Mouse (Mus musculus) kidney, postnatal 14 days (tissue): ENCODE results near the gene Sgcd.

ENCODE experiments used
- DNase-seq: peaks from one replicate; pipeline ENCODE4 v3.0.0; 2022; ENCODE audit warnings: mixed read lengths

The Sgcd gene

GRCm38 (mm10) chr11:47988697-47989533 is at the start of gene Sgcd:
Sgcd (minus strand) TSS chr11:47988969.
- peak; percentile 28 for DNase-seq

DNA sequence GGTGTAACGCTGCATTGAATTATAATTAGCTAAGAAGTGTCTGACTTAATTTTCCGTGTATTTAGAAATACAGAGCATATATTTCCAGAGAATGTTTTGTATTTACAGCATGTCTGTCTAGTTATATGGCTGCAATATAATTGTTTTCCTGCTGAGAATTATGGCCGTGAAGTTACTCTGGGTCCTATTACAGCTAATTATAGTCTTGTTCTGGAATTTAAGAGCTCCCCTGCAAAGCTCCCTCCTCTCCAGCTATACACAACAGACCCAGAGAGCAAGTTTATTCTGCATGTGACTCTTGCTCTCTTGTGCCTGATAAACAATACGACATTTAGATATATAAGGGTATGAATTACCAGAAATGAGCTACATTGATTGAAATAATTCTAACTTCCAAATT is 49.3 kb upstream of the Sgcd start:
- DNase-seq = no peak

DNA sequence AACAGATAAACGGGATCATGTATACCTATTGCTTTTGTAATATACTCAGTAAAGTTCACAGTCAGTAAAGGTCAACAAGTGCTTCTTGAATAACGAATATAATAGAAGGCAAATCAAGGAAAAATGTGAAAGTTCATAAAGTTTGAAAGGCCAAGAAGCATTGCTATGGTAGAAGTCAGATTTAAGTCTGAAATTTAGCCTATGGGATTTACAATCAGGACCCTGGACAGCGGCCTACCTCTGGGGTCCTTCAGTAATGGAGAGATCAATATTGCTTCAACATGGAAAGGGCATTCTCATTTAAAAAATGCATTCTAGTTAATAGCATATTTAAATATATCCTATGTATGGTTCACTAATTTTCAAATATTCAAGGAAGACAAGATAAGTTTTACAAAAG is 24.1 kb upstream of the Sgcd start:
- no peak for DNase-seq

- no peak for DNase-seq
Observed at GRCm38 (mm10) chr11:47988333-47988696, 454 bp downstream of the Sgcd start.

DNA sequence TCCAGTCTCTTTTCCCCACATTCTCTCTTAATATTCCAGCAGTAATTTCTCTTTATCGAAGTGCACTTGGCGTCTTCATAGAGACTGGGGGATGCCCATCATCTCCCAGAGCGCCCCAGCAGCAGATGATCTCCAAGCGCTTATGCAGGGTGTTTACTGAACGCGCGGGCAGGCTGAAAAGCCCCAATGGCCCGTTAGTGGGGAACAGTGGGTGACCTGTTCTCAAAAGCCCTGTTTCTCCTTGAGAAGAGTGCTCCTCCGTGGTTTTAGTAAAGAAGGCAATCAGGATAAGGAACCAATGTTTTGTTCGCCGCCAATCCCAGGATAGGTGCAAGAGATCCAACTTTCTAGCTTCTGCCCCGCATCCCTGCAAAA is 889 bp downstream of the Sgcd start:
- DNase-seq = no peak

- no peak for DNase-seq
Observed at GRCm38 (mm10) chr11:47987251-47987892, 1.4 kb downstream of the Sgcd start.

DNA sequence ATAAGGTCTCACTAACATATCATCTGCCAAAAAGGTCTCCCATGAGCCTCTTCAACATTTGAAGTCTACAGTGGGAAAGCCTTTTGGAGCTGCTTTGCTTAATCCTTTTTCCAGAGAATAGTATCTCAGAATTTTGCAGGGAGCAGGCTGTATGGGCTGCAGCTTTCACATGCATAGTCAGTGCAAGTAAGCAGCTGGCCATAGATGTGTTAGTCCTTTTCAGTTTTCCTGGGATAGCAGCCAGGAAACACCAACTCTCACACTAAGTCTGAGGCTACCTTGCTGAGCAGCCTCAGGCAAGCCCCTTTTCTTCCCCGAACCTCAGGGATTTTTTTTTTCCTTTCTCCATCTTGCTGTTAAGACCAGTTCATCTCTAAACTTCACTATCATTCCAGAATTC is 6.6 kb downstream of the Sgcd start:
- DNase-seq = no peak

DNA sequence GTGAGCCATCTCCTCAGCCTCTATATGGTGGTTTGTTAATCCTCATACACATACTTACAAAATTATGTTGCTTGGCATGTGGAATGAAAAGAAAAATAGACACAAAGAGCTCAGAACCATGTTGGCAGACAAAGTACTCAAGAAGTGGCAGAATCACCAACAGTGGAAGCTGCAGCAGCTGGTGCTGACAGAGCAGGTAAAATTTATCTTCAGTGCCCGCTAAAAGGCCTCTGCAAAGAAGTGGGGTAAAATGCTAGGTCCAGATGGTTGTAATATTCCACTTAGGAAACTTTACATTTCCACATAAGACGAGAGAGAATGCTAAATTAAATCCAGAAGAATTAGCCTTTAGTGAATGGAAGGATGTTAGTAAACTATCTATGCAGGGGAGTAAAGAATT is 7.7 kb downstream of the Sgcd start:
- no peak for DNase-seq

DNA sequence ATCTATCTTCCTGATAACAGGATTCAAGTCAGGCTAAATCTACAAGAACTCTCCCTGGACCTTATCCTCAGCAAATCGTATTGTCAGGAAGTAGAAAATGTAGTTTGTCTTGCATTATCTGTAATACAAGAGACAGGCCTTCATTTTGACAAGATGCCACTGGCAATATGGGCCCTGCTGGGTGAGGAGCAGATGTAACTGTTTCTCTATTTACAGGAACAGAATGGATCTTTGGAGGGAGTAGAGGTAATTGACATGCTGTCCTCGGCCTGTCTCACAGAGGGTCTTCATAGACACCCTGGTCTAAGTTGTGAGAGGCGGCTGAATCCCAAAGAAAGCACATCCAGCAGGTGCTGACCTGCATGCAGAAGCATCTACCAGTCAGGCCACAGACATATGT is 35.5 kb downstream of the Sgcd start:
- no peak for DNase-seq

DNA sequence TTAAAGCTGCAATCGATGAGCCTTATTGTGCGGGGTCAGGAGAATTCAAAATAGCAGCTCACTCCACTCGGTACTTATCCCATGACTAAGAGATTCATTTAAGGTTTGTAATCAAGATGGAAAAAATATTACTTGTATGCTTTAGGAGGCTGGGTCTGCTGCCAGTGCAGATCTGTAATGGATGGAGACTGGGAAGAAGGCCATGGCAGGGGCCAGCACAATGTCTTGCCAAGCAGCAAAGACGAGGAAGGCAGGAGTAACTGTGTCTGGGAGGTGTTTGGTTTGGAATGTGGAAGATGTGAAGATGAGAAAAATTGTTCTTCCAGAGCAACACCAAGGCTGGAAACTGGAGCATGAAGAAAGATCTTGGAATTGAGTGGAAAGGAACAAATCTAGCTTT is 36.4 kb downstream of the Sgcd start:
- no peak for DNase-seq

DNA sequence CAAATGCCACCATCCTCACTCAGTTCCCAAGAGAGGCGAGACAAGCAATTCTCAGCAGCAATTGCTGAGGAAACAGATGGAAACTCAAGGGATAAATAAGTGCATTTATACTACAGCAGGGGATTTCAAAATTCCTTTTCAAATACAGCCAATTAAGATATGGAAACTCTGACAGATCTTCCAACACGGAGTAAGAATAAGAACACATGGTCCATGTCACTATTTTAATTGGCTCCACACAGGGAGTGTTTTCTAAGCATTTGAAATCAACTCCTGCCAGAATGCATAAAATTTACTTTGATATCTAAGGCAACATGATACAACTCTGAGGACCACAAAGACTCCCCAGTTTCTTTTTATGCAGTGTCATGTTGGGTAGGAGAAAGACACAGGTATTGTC is 49.0 kb downstream of the Sgcd start:
- DNase-seq = no peak

DNA sequence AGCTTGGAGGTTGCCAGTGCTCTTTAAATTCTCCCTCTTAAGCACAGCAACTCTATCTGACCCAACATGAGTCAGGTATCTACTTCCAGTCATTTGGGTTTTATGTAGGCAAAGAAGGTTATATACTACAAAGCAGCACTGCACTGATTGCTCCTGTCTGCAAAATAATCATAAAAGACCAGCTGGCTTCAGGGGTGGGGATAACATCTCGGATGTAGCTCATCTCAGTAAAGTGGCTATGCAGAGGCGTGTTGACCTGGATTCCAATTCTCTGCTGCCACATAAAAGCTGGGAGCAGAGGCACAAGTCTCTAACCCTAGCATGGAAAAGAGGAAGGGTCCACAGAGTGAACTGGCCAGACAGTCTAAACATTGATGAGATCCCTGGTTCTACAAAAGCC is 71.2 kb downstream of the Sgcd start:
- no peak for DNase-seq

GRCm38 (mm10) chr11:47891617-47892172 is 97.1 kb downstream of the Sgcd start:
- no peak for DNase-seq

DNA sequence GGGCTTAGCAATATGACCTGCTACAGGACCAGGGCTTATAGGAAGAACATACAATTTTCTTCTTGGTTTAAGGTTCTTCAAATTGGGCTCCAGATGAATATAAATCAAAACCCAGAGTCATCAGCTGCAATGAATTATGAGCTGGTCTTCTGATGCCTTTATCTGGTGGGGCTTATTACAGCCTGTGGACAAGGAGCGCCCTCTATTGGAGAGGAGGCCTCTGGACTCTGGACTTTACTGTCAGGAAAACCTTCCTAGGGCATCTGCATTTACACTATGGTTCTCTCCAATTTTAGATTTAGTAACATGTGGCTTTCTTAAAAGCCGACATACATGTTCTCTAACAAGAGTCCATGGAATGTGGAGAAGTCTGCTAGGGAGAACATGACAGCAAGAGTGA is 98.5 kb downstream of the Sgcd start:
- DNase-seq = peak; percentile 16

DNA sequence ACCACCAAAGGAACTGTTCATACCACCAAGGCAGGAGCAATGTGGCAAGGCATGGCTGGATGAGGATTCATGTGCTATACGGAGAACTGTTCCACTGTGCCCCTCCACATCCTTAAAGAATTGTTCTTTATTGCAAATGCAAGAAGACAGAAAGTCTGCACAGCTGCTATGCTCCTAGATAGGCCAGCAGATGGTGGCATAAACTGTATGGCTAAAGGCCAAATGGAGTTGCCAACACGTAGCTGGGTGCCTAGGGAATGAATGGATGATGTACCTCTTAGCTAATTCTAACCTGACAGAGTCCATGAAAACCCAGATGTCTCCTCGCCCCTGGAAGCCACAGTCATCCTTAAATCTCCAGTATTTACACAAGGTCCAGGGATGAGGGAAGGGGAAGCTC is 103.5 kb downstream of the Sgcd start:
- no peak for DNase-seq

DNA sequence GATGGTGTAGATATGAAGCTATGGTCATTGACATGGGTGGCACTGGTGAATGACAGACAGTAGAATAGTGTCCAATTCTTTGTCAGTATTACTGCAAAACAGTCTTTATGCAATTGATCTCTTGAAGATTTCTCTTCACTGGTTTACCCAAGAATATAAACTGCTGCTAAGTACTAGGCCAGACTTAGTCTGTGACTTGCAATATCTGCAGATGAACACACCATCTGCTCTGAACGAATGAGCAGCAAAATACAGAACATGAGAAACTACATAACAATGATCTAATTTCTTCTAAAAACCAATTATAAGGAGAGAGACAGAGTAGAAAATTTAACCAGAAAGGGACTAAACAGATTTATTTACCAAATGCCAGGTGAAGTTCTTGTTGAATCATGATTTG is 105.2 kb downstream of the Sgcd start:
- DNase-seq = no peak

DNA sequence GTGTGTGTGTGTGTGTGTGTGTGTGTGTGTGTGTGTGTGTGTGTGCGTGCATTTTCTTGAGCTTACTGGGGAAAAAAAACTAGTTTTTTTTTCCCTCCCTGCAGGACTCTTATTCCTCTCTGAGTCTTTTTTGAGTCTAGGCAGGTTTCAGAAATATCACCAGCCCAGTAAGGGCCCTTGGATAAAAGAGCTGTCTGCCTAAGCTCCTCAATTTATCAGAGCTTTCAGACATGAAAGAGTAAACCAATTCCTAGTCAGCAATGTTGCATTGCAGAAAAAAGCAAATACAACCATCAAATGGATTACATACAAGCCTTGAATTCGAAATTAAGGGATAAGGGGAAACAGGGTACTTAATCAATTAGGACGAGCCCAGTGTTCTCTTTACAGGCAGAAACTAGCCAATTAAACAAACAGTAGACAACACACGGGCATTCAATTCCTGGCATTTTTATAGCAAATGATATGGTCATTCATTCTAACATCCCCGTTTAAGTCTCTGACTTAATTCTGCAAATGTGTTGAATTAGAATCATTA is 112.1 kb downstream of the Sgcd start:
- no peak for DNase-seq

GRCm38 (mm10) chr11:47845894-47846293 is 142.9 kb downstream of the Sgcd start:
- DNase-seq = no peak

- DNase-seq = peak; percentile 1
Observed at GRCm38 (mm10) chr11:47833283-47833682, 155.5 kb downstream of the Sgcd start.

- no peak for DNase-seq
Observed at GRCm38 (mm10) chr11:47810307-47810706, 178.5 kb downstream of the Sgcd start.

DNA sequence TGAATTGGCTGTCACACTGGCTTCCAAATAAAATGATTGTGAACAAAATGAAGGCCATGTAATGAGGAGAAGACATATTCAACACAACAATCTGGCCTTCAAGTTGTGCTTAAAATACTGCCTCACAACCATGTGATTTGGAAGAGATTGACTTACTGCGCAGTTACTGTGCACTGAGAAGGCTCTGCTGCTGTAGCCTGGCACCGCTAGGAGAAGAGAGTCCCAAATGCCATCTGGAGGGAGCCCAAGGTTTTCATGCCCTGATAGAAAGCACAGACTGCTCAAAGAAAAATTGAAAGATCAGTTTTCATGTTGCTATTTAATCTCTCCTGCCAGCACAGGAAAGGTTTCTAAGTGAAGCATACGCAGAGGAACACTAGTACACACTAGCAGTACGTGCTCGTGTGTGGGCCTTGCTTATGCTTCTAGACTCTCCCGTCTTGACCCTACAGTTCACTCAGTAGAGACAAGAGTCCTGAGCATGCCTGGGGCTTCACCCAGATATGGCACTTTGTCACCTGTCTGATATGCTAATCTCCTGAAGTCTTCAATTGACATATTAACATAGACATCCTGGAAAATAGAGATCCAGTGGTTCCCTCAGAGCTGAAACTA is 184.6 kb downstream of the Sgcd start:
- no peak for DNase-seq

DNA sequence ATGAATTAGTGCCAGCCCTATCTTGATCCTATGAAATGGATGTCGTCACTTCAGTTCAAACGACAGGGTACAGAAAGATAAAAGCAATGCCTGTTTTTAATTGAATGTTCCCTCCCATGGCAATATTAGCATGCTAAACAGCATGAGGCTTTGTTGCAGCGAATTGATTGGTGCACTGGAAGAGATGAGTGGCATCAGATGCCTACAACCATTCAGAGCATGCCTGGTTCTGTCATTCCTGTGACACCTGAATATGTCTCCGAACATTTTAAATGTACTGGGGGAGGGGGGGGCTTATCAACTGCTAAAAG is 210.9 kb downstream of the Sgcd start:
- no peak for DNase-seq

GRCm38 (mm10) chr11:47777226-47777915 is 211.4 kb downstream of the Sgcd start:
- DNase-seq = no peak
